Mouse (Mus musculus): ENCODE results near the gene Hist1h2ad. TPM values are rescaled to one million over a fixed set of nuclear protein-coding genes. Genes with fewer than 3 reads are reported as not detected.

The Hist1h2ad gene
- polyA plus RNA-seq, 1 experiment from 2014 or later, result 0.84 TPM

- H3K4me1 ChIP-seq (replicated peaks; ENCODE audit: control insufficient read depth, insufficient read depth, low read length), result peaks cover 11% of the 10 kb centered on the region
- ATAC-seq (replicated peaks; ENCODE audit: low FRiP score) (no peak), DNase-seq (ENCODE audit: low spot score) (peak; percentile 55)
- peak overlapping the region; percentile 53 for H3K4me3 ChIP-seq (ENCODE audit: low read depth, low read length)
- H3K9me3 ChIP-seq (ENCODE audit: control insufficient read depth, low read length), result no peaks in the 10 kb centered on the region
- peak overlapping the region; percentile 92 for H3K4me2 ChIP-seq
- H3K27me3 ChIP-seq (replicated peaks; ENCODE audit: control insufficient read depth, insufficient read depth, low read length), result no peaks in the 10 kb centered on the region
- H3K36me3 ChIP-seq (ENCODE audit: control insufficient read depth, insufficient read depth, low read length), result no peaks in the 10 kb centered on the region
- WGBS, result 6% methylated on average over 7 of the region's 7 CpGs
- peak overlapping the region; percentile 99 for H3K27ac ChIP-seq (ENCODE audit: low read depth, low read length)
- peak overlapping the region; percentile 89 for H3K9ac ChIP-seq (ENCODE audit: low read depth, low read length)
Observed at GRCm38 (mm10) chr13:23576351-23576881, 2.2 kb downstream of the Hist1h2ad start.

GRCm38 (mm10) chr13:23576906-23577639 is 2.9 kb downstream of the Hist1h2ad start:
- no peak for ATAC-seq (replicated peaks; ENCODE audit: low FRiP score)
- no peak for DNase-seq (ENCODE audit: low spot score)
- WGBS, result 43% methylated on average over 6 of the region's 6 CpGs
- peak overlapping the region; percentile 53 for H3K4me3 ChIP-seq (ENCODE audit: low read depth, low read length)
- H3K9me3 ChIP-seq (ENCODE audit: control insufficient read depth, low read length), result no peaks in the 10 kb centered on the region
- H3K4me2 ChIP-seq, result peak overlapping the region; percentile 92
- peak overlapping the region; percentile 99 for H3K27ac ChIP-seq (ENCODE audit: low read depth, low read length)
- H3K9ac ChIP-seq (ENCODE audit: low read depth, low read length), result peak overlapping the region; percentile 89
- peaks cover 14% of the 10 kb centered on the region for H3K4me1 ChIP-seq (replicated peaks; ENCODE audit: control insufficient read depth, insufficient read depth, low read length)
- no peaks in the 10 kb centered on the region for H3K36me3 ChIP-seq (ENCODE audit: control insufficient read depth, insufficient read depth, low read length)
- no peaks in the 10 kb centered on the region for H3K27me3 ChIP-seq (replicated peaks; ENCODE audit: control insufficient read depth, insufficient read depth, low read length)

- Histone ChIP-seq H3K4me3 (ENCODE audit: low read depth, low read length) (no peak overlapping the region), H3K4me2 (no peak overlapping the region), H3K27me3 (replicated peaks; ENCODE audit: control insufficient read depth, insufficient read depth, low read length) (no peaks in the 10 kb centered on the region), H3K9ac (ENCODE audit: low read depth, low read length) (no peak overlapping the region), H3K27ac (ENCODE audit: low read depth, low read length) (no peak overlapping the region), H3K9me3 (ENCODE audit: control insufficient read depth, low read length) (no peaks in the 10 kb centered on the region), H3K36me3 (ENCODE audit: control insufficient read depth, insufficient read depth, low read length) (no peaks in the 10 kb centered on the region), H3K4me1 (replicated peaks; ENCODE audit: control insufficient read depth, insufficient read depth, low read length) (peaks cover 20% of the 10 kb centered on the region)
- WGBS, result 95% methylated on average over 1 of the region's 1 CpGs
- DNase-seq (ENCODE audit: low spot score) (no peak), ATAC-seq (replicated peaks; ENCODE audit: low FRiP score) (no peak)
Observed at GRCm38 (mm10) chr13:23577835-23578234, 3.7 kb downstream of the Hist1h2ad start.

GRCm38 (mm10) chr13:23581408-23582218 is 7.4 kb downstream of the Hist1h2ad start, which contains the start of gene Hist1h4d:
Gene Hist1h4d (plus strand): TSS chr13:23581598.
- H3K4me1 ChIP-seq (replicated peaks; ENCODE audit: control insufficient read depth, insufficient read depth, low read length), result peaks cover 33% of the 10 kb centered on the region
- H3K27ac ChIP-seq (ENCODE audit: low read depth, low read length), result peak within 1 kb of the TSS; percentile 100
- peak; percentile 85 for ATAC-seq (replicated peaks; ENCODE audit: low FRiP score)
- peak within 1 kb of the TSS; percentile 50 for H3K4me3 ChIP-seq (ENCODE audit: low read depth, low read length)
- no peaks in the 10 kb centered on the region for H3K27me3 ChIP-seq (replicated peaks; ENCODE audit: control insufficient read depth, insufficient read depth, low read length)
- peak within 1 kb of the TSS; percentile 77 for H3K4me2 ChIP-seq
- H3K9me3 ChIP-seq (ENCODE audit: control insufficient read depth, low read length), result no peaks in the 10 kb centered on the region
- DNase-seq (ENCODE audit: low spot score), result peak; percentile 97
- H3K36me3 ChIP-seq (ENCODE audit: control insufficient read depth, insufficient read depth, low read length), result no peaks in the 10 kb centered on the region
- WGBS, result under 1% methylated on average over 43 of the region's 43 CpGs
- H3K9ac ChIP-seq (ENCODE audit: low read depth, low read length), result peak within 1 kb of the TSS; percentile 77

- no peaks in the 10 kb centered on the region for H3K36me3 ChIP-seq (ENCODE audit: control insufficient read depth, insufficient read depth, low read length)
- H3K4me2 ChIP-seq, result peak overlapping the region; percentile 77
- ATAC-seq (replicated peaks; ENCODE audit: low FRiP score), result peak; percentile 3
- H3K9me3 ChIP-seq (ENCODE audit: control insufficient read depth, low read length), result no peaks in the 10 kb centered on the region
- 6% methylated on average over 6 of the region's 6 CpGs for WGBS
- peak overlapping the region; percentile 100 for H3K27ac ChIP-seq (ENCODE audit: low read depth, low read length)
- H3K9ac ChIP-seq (ENCODE audit: low read depth, low read length), result peak overlapping the region; percentile 77
- H3K4me3 ChIP-seq (ENCODE audit: low read depth, low read length), result peak overlapping the region; percentile 50
- no peak for DNase-seq (ENCODE audit: low spot score)
- no peaks in the 10 kb centered on the region for H3K27me3 ChIP-seq (replicated peaks; ENCODE audit: control insufficient read depth, insufficient read depth, low read length)
- peaks cover 31% of the 10 kb centered on the region for H3K4me1 ChIP-seq (replicated peaks; ENCODE audit: control insufficient read depth, insufficient read depth, low read length)
Observed at GRCm38 (mm10) chr13:23582219-23583056, 8.3 kb downstream of the Hist1h2ad start.

- ATAC-seq (replicated peaks; ENCODE audit: low FRiP score) (no peak), DNase-seq (ENCODE audit: low spot score) (no peak)
- Histone ChIP-seq H3K9ac (ENCODE audit: low read depth, low read length) (peak overlapping the region; percentile 49), H3K36me3 (ENCODE audit: control insufficient read depth, insufficient read depth, low read length) (no peaks in the 10 kb centered on the region), H3K4me3 (ENCODE audit: low read depth, low read length) (no peak overlapping the region; the same call in 1 of the 2 replicates), H3K27me3 (replicated peaks; ENCODE audit: control insufficient read depth, insufficient read depth, low read length) (no peaks in the 10 kb centered on the region), H3K27ac (ENCODE audit: low read depth, low read length) (peak overlapping the region; percentile 100), H3K4me2 (peak overlapping the region; percentile 77), H3K4me1 (replicated peaks; ENCODE audit: control insufficient read depth, insufficient read depth, low read length) (peaks cover 31% of the 10 kb centered on the region), H3K9me3 (ENCODE audit: control insufficient read depth, low read length) (no peaks in the 10 kb centered on the region)
Observed at GRCm38 (mm10) chr13:23583387-23584068, 9.3 kb downstream of the Hist1h2ad start.

GRCm38 (mm10) chr13:23584331-23584730 is 10.2 kb downstream of the Hist1h2ad start:
- H3K4me1 ChIP-seq (replicated peaks; ENCODE audit: control insufficient read depth, insufficient read depth, low read length), result peaks cover 31% of the 10 kb centered on the region
- no peaks in the 10 kb centered on the region for H3K27me3 ChIP-seq (replicated peaks; ENCODE audit: control insufficient read depth, insufficient read depth, low read length)
- H3K9me3 ChIP-seq (ENCODE audit: control insufficient read depth, low read length), result no peaks in the 10 kb centered on the region
- H3K4me3 ChIP-seq (ENCODE audit: low read depth, low read length), result peak overlapping the region; percentile 52
- H3K9ac ChIP-seq (ENCODE audit: low read depth, low read length), result peak overlapping the region; percentile 69
- H3K4me2 ChIP-seq, result peak overlapping the region; percentile 87
- DNase-seq (ENCODE audit: low spot score), result no peak
- ATAC-seq (replicated peaks; ENCODE audit: low FRiP score), result no peak
- no peaks in the 10 kb centered on the region for H3K36me3 ChIP-seq (ENCODE audit: control insufficient read depth, insufficient read depth, low read length)
- H3K27ac ChIP-seq (ENCODE audit: low read depth, low read length), result peak overlapping the region; percentile 100

Measured in liver, embryonic 11.5 days (tissue).